Mouse (Mus musculus): ENCODE results near the gene Dpm3.

DNA sequence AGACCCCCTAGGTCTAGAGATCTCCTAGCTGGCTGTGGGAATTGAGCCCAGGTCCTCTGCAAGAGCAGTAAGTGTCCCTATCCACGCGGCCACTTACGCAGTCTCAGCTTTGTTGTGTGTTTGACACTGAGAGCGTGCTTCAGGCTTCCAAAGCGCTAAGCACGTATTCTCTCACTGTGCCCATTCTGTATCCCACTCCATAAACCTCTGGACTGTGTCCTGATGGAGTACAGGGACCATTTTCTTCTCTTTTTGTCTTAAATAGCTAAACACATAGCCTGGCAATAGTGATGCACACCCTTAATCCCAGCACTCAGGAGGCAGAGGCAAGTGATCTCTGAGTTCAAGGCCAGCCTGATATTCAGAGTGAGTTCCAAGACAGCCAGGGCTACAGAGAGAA is 39.8 kb downstream of the Dpm3 start:
- TF ChIP-seq MAX (IDR thresholded peaks at IDR 0.05) (no peak), CTCF (IDR thresholded peaks at IDR 0.05; ENCODE audit: control insufficient read depth, insufficient read depth, insufficient read length) (no peak), MYOD1 (IDR thresholded peaks at IDR 0.05; ENCODE audit: control insufficient read depth, insufficient read length, low read depth) (no peak)
